Mouse (Mus musculus) kidney, embryonic 14.5 days (tissue): ENCODE measurements at regions not wholly inside any gene's neighbourhood (a gene's known extent, or its start where the extent isn't known, plus 50 kb on each side); places are given as distances from the start of the nearest gene placed in this dataset.

Source experiments
- ATAC-seq: fragments of 200-750 bp; cut with Nextera tagmentation; 2 replicates; pipeline ENCODE4 v1.8.0; 2017; ENCODE audit warnings: moderate number of reproducible peaks, mild to moderate bottlenecking, moderate TSS enrichment, moderate library complexity; ENCODE audit not compliant: low FRiP score, low TSS enrichment
- H3K27ac ChIP-seq: fragments of 300-500 bp; sonication (generic); 2 replicates; pipeline ENCODE4 v1.5.1; 2014; ENCODE audit warnings: low read depth, mild to moderate bottlenecking, low read length, moderate library complexity, mixed read lengths
- H3K27me3 ChIP-seq: fragments of 300-500 bp; sonication (generic); 2 replicates; pipeline ENCODE4 v1.6.1; 2014; ENCODE audit warnings: mild to moderate bottlenecking, low read length; ENCODE audit not compliant: control insufficient read depth, insufficient read depth
- H3K36me3 ChIP-seq: fragments of 300-500 bp; sonication (generic); 2 replicates; pipeline ENCODE4 v1.6.1; 2014; ENCODE audit warnings: low read length, mixed read lengths; ENCODE audit not compliant: control insufficient read depth, insufficient read depth
- H3K4me1 ChIP-seq: fragments of 300-500 bp; sonication (generic); 2 replicates; pipeline ENCODE4 v1.6.1; 2014; ENCODE audit warnings: low read length, mixed read lengths; ENCODE audit not compliant: control insufficient read depth, insufficient read depth
- H3K4me2 ChIP-seq: fragments of 300-500 bp; sonication (generic); replicated peaks from 2 replicates; pipeline ENCODE4 v1.6.1; 2014; ENCODE audit warnings: low read depth, mild to moderate bottlenecking, low read length
- H3K4me3 ChIP-seq: fragments of 300-500 bp; sonication (generic); 2 replicates; pipeline ENCODE4 v1.5.1; 2014; ENCODE audit warnings: mild to moderate bottlenecking, low read length
- H3K9ac ChIP-seq: fragments of 300-500 bp; sonication (generic); 2 replicates; pipeline ENCODE4 v1.6.1; 2014; ENCODE audit warnings: low read depth, mild to moderate bottlenecking, low read length, moderate library complexity
- H3K9me3 ChIP-seq: fragments of 300-500 bp; sonication (generic); 2 replicates; pipeline ENCODE4 v1.6.1; 2016; ENCODE audit warnings: low read length; ENCODE audit not compliant: control insufficient read depth
- WGBS: fragments of 180-500 bp; shearing (Covaris S2); extraction: QIAGEN DNeasy Blood & Tissue Kit; methylation state at CpG from one replicate; pipeline ENCODE4 v1.1.7; 2014; 5-methylcytosine and 5-hydroxymethylcytosine counted together

DNA sequence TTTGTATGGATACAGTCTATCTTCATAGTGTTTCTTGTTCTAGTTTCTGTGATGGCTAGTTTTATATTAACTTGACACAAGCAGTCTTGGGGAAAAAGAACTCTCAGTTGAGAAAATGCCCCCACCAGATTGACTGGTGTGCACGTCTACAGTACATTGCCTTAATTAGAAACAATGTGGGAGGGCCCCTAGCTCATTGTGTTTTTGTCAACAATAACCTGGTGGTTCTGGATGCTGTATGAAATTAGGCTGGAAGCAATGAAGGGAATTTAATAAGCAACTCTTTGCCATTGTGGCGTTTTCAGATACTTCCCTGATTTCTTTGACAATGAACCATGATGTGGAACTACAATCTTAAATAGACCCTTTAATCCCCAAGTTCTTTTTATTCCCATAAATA lies 1036.6 kb downstream of the Pla2g4a start:
- Histone ChIP-seq H3K4me2 (no peak overlapping the region), H3K9me3 (no peaks in the 10 kb centered on the region), H3K4me1 (no peaks in the 10 kb centered on the region), H3K27ac (no peak overlapping the region), H3K27me3 (no peaks in the 10 kb centered on the region), H3K9ac (no peak overlapping the region), H3K4me3 (no peak overlapping the region), H3K36me3 (no peaks in the 10 kb centered on the region)
- ATAC-seq = no peak
- 67% methylated on average over 2 of the region's 2 CpGs for WGBS

DNA sequence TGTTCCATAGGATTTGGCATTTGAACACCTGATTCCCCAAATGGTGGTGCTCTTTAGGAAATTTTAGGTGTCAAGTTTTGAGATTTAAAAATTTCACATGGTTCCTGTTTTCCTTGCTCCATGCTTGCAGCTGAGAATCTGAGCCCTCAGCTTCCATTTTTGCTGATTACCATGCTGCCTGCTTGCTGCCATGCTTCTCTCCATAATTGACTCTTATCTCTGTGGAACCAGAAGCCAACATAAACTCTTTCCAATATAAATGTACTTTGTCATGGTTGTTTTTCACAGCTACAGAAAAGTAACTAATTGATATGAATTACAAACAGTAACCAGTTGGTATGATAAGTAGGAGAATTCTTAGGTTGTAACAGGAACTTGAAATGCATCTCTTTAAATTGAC lies 1044.0 kb downstream of the Pla2g4a start:
- no peak overlapping the region for H3K27ac ChIP-seq
- no peak overlapping the region for H3K9ac ChIP-seq
- no peak overlapping the region for H3K4me3 ChIP-seq
- no peaks in the 10 kb centered on the region for H3K4me1 ChIP-seq
- no peaks in the 10 kb centered on the region for H3K27me3 ChIP-seq
- H3K9me3 ChIP-seq = no peaks in the 10 kb centered on the region
- no peak overlapping the region for H3K4me2 ChIP-seq
- ATAC-seq = no peak
- H3K36me3 ChIP-seq = no peaks in the 10 kb centered on the region

DNA sequence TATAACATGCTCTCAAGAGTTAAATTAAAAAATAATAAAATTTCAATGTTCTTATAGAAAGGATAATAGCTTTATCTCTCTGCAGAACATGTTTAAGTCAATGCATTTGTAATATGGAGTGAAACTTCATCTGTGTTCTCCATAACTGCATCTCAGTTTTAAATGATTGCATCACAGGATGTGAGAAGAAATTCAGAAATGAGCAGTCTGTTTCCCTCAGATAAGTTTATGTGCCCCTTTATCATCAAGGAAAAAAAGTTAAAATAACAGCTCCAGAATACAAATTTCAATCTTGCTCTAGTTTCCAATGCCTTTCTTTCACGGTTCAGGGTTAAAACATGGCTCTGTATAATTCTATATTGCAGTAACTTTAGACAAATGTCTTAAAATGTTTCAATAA lies 1048.3 kb downstream of the Pla2g4a start:
- Histone ChIP-seq H3K9me3 (no peaks in the 10 kb centered on the region), H3K27me3 (no peaks in the 10 kb centered on the region), H3K4me1 (no peaks in the 10 kb centered on the region), H3K27ac (no peak overlapping the region), H3K4me2 (no peak overlapping the region), H3K9ac (no peak overlapping the region), H3K36me3 (no peaks in the 10 kb centered on the region), H3K4me3 (no peak overlapping the region)
- WGBS = 77% methylated on average over 1 of the region's 1 CpGs
- no peak for ATAC-seq

DNA sequence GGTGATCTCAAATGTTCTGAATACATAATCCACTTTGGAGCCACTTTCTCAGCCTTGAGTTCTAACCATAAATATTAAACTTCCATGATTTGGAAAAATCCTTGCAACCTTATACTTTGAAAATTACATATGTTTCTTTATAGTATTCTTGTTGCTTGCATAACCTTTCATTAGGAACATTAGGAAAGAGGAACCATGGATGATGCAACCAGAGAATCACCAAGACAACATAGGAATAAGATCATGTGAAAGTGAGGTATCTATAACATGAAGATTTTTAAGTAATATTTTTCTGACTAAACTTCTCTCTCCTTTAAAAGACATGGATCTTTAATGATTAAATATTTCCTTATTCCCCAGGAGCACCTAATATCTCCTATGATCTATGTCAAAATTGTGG lies 1057.0 kb downstream of the Pla2g4a start:
- Histone ChIP-seq H3K4me3 (no peak overlapping the region), H3K9me3 (no peaks in the 10 kb centered on the region), H3K36me3 (no peaks in the 10 kb centered on the region), H3K9ac (no peak overlapping the region), H3K27ac (no peak overlapping the region), H3K4me1 (no peaks in the 10 kb centered on the region), H3K4me2 (no peak overlapping the region), H3K27me3 (no peaks in the 10 kb centered on the region)
- ATAC-seq = no peak

DNA sequence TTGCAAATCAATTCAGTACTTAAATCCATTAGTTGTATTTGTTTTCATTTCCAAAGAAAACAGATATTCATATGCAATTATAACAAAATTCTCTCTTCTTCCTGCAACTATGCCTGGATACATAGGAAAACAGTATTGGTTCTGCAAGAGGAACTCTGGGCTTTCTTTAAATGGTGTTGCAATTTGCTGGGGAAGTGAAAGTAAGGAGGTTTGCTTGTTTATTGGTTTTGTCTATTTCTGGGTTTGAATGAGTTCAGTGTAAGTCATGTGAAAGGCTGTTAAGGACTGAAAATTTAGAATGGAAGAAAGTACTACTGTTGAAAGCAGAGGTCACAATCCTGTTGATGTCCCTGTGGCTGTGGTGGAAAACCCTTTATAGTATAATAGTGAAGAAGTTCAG lies 1058.0 kb downstream of the Pla2g4a start:
- Histone ChIP-seq H3K4me3 (no peak overlapping the region), H3K27ac (no peak overlapping the region), H3K4me1 (no peaks in the 10 kb centered on the region), H3K9ac (no peak overlapping the region), H3K27me3 (no peaks in the 10 kb centered on the region), H3K9me3 (no peaks in the 10 kb centered on the region), H3K36me3 (no peaks in the 10 kb centered on the region), H3K4me2 (no peak overlapping the region)
- no peak for ATAC-seq

DNA sequence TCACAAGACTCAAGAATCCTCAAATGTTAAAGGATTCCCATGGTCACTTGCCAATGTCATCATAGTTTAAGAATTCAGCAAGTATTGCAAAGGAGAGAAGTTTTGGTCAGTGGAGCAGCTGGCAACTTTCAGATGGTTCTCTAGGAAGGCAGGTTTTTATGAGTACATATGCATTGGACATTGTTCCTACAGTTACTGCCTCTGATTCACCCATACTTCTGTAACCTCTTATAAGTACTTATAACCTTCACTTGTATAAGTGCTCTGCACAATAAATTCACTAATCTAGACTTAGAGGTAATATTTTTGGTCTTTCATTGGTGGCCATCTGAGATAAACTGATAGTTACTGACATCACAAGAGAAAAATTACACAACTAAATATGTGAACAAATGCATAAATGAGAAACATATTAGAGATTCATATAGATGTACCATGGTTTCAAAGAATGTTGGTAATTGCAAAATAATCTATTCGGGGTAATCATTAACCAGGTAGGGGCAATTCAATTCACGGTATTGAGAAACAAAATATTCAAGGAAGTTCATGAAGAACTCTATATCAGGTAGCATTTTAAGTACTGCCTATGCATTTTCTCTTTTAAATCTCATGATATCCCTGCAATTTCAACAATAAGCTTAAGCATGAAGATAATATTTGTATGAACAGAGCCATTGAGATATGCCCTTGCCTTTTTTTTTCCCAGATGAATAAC lies 1059.6 kb downstream of the Pla2g4a start:
- H3K9me3 ChIP-seq = no peaks in the 10 kb centered on the region
- no peak overlapping the region for H3K4me3 ChIP-seq
- WGBS = 80% methylated on average over 2 of the region's 2 CpGs
- H3K4me1 ChIP-seq = no peaks in the 10 kb centered on the region
- H3K27me3 ChIP-seq = no peaks in the 10 kb centered on the region
- H3K9ac ChIP-seq = no peak overlapping the region
- ATAC-seq = no peak
- no peak overlapping the region for H3K27ac ChIP-seq
- H3K4me2 ChIP-seq = no peak overlapping the region
- H3K36me3 ChIP-seq = no peaks in the 10 kb centered on the region

DNA sequence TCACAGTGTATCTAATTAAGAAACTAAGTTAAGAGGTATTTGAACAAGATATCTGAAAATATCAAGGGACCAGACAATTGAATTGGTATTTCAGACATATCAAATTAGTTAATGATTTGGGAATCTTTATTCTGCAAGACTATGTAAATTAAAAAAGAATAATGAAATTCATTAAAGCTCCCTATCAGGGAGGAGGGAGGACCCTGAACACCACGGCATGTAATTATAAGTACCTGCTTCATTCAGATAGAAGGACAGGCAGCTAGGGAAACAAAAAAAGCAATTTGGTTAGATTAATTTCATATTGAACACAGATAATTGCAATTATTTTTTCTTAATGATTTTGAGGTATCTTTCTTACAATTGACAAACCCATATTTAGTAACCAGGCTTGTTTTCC lies 1090.3 kb downstream of the Pla2g4a start:
- Histone ChIP-seq H3K4me1 (no peaks in the 10 kb centered on the region), H3K4me3 (no peak overlapping the region), H3K4me2 (no peak overlapping the region), H3K36me3 (no peaks in the 10 kb centered on the region), H3K27me3 (no peaks in the 10 kb centered on the region), H3K9me3 (no peaks in the 10 kb centered on the region), H3K9ac (no peak overlapping the region), H3K27ac (no peak overlapping the region)
- WGBS = 94% methylated on average over 1 of the region's 1 CpGs
- no peak for ATAC-seq

DNA sequence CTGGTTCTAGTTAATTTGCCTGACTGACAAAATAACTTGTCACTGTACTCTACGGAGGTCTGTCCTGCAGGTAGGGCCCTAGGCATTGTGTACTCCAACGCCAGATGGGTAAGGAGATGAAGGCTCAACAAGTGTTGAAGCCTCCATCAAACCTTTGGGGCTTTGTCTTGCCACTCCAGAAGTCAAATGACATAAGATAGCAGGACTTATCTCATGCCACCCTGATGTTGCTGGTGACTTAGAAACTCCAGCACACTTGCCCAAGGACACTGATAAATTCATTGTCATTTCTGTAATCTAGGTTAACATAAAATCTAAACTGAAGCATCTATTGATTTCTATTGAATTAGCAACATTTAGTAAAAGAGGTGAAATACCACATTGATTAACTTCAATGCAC lies 1097.5 kb downstream of the Pla2g4a start:
- Histone ChIP-seq H3K27ac (no peak overlapping the region), H3K4me2 (no peak overlapping the region), H3K9ac (no peak overlapping the region), H3K4me1 (no peaks in the 10 kb centered on the region), H3K27me3 (no peaks in the 10 kb centered on the region), H3K9me3 (no peaks in the 10 kb centered on the region), H3K4me3 (no peak overlapping the region), H3K36me3 (no peaks in the 10 kb centered on the region)
- ATAC-seq = no peak
- WGBS = 81% methylated on average over 2 of the region's 2 CpGs

DNA sequence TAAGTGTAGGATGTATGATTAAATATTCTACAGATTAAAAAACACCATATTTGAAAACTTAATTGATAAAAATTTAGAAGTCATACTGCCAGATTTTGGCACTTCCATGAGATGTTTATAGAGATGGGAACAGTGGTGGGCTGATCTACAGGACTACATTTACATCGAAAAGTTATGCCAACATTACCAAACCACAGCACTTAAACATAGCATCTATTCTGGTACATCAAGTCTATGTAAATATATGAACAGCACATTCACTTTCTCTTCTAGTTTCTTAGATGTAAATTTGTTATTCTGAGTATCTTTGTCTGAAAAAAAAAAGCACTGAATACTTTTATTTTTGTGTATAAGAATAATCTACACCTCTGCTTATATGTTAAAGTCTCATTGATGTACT lies 1108.1 kb downstream of the Pla2g4a start:
- 91% methylated on average over 1 of the region's 1 CpGs for WGBS
- H3K4me3 ChIP-seq = no peak overlapping the region
- H3K4me2 ChIP-seq = no peak overlapping the region
- H3K27ac ChIP-seq = no peak overlapping the region
- ATAC-seq = no peak
- no peaks in the 10 kb centered on the region for H3K9me3 ChIP-seq
- H3K27me3 ChIP-seq = no peaks in the 10 kb centered on the region
- no peak overlapping the region for H3K9ac ChIP-seq
- no peaks in the 10 kb centered on the region for H3K4me1 ChIP-seq
- no peaks in the 10 kb centered on the region for H3K36me3 ChIP-seq
